Mouse (Mus musculus): ENCODE results near the gene Gramd2.

Gene Gramd2

GRCm38 (mm10) chr9:59679678-59680533, at the start of gene Gramd2:
Gene Gramd2 (plus strand): TSS chr9:59680144.
- DNase-seq (ENCODE audit: low spot score in 2 of 2) = peak; percentile 86 to 88

GRCm38 (mm10) chr9:59638372-59638771, 41.6 kb upstream of the Gramd2 start:
- DNase-seq (ENCODE audit: low spot score in 2 of 2) = no peak

GRCm38 (mm10) chr9:59639936-59640335, 40.0 kb upstream of the Gramd2 start:
- no peak for DNase-seq (ENCODE audit: low spot score in 2 of 2)

GRCm38 (mm10) chr9:59641320-59641719, 38.6 kb upstream of the Gramd2 start:
- no peak for DNase-seq (ENCODE audit: low spot score in 2 of 2)

GRCm38 (mm10) chr9:59649911-59650310, 30.0 kb upstream of the Gramd2 start:
- DNase-seq (ENCODE audit: low spot score in 2 of 2) = no peak

- no peak for DNase-seq (ENCODE audit: low spot score in 2 of 2)
Observed at GRCm38 (mm10) chr9:59653371-59653770, 26.6 kb upstream of the Gramd2 start.

GRCm38 (mm10) chr9:59654450-59654983, 25.4 kb upstream of the Gramd2 start:
- no peak for DNase-seq (ENCODE audit: low spot score in 2 of 2)

GRCm38 (mm10) chr9:59655958-59656634, 23.8 kb upstream of the Gramd2 start, which contains the start of gene Pkm:
Gene Pkm (plus strand): TSS chr9:59656368.
- peak; percentile 98 for DNase-seq (ENCODE audit: low spot score in 2 of 2)

GRCm38 (mm10) chr9:59656635-59657617, 23.0 kb upstream of the Gramd2 start:
- peak; percentile 93 to 95 for DNase-seq (ENCODE audit: low spot score in 2 of 2)

- DNase-seq (ENCODE audit: low spot score in 2 of 2) = no peak
Observed at GRCm38 (mm10) chr9:59658146-59658545, 21.8 kb upstream of the Gramd2 start.

- DNase-seq (ENCODE audit: low spot score in 2 of 2) = peak; percentile 84 to 87
Observed at GRCm38 (mm10) chr9:59659036-59660026, 20.6 kb upstream of the Gramd2 start.

GRCm38 (mm10) chr9:59660421-59660820, 19.5 kb upstream of the Gramd2 start:
- peak; percentile 74 to 78 for DNase-seq (ENCODE audit: low spot score in 2 of 2)

- DNase-seq (ENCODE audit: low spot score in 2 of 2) = no peak
Observed at GRCm38 (mm10) chr9:59661298-59661975, 18.5 kb upstream of the Gramd2 start.

GRCm38 (mm10) chr9:59663226-59663625, 16.7 kb upstream of the Gramd2 start:
- no peak for DNase-seq (ENCODE audit: low spot score in 2 of 2)

GRCm38 (mm10) chr9:59663957-59664356, 16.0 kb upstream of the Gramd2 start:
- DNase-seq (ENCODE audit: low spot score in 2 of 2) = no peak

- no peak for DNase-seq (ENCODE audit: low spot score in 2 of 2)
Observed at GRCm38 (mm10) chr9:59664664-59665256, 15.2 kb upstream of the Gramd2 start.

GRCm38 (mm10) chr9:59666016-59666415, 13.9 kb upstream of the Gramd2 start:
- no peak for DNase-seq (ENCODE audit: low spot score in 2 of 2)

- no peak for DNase-seq (ENCODE audit: low spot score in 2 of 2)
Observed at GRCm38 (mm10) chr9:59666813-59667212, 13.1 kb upstream of the Gramd2 start.

- no peak for DNase-seq (ENCODE audit: low spot score in 2 of 2)
Observed at GRCm38 (mm10) chr9:59667250-59667649, 12.7 kb upstream of the Gramd2 start.

Data from right cerebral cortex, postnatal 10 days (tissue).